Mouse (Mus musculus): Measurements from ENCODE around the gene Heg1.
A peak's percentile ranks its signal among the peaks of the same experiment; 100 is the strongest.

Gene Heg1

DNA sequence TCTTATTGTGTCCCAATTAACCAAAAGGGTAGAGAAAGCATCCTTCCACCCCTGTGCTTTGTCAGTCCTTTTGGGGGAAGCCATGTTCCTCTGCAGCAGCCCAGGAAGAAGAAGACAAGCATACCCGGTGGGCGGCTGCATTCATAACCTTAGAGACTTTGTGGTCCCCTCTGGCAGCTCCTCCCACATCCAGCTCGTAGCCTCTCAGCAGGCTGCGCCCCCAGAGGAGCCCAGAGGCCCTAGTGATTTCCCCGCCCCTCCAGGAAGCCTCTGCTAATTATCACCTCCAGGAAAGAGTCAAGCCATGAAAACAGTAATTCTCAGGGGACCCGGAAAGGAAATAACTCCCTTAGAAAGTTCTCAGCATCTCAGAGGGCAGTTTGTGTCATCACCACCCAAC lies 21.1 kb downstream of the Heg1 start:
- DNase-seq (ENCODE audit: low spot score in 2 of 2), result no peak

DNA sequence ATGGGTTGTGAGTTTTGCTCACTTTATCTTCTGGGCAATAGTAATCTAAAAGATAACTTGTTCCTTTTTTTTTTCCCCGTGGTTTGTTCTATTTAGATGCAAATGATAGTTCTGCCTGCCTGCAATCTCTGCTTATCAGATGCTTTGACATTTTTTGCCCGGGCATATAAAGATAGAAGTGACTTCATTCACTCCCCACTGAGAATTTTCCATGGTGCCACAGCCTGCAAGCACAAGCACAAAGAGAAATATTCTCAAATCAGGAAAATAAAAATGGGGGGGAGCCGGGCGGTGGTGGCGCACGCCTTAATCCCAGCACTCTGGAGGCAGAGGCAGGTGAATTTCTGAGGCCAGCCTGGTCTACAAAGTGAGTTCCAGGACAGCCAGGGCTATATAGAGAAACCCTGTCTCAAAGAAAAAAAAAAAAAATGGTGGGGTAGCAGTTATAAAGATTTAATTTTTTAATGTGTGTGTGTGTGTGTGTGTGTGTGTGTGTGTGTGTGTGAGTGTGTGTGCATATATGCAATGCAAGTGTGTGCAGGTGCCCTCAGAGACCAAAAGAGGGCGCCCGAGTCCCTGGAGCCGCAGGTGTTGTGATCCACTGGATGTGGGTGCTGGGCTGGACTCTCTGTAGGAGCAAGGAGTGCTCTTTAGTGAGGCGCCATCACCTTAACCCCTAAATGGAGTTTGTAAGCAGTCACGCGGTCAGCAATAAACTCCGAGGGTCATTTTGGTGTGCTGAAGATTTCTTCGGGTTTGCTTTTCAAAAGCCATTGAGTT lies 22.1 kb downstream of the Heg1 start:
- DNase-seq (ENCODE audit: low spot score in 2 of 2), result no peak

DNA sequence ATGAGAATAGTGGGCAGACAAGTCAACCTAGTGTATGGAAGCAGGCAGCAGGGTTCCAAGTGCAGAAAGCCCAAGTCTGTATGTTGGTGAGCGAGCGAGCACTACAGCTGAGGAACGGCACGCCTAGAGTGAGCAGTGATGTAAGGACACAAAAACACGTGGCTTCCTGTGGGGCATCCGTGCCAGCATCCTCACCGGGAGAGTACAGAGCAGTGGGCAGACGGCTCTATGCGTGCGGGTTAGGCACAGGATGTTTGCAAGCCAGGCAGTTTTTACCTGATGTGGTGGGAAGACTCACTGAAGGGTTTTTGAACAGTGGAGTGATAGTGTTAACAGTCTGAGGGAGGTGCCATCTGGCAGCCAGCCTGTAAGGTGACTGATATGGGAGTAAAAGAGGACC lies 23.9 kb downstream of the Heg1 start:
- DNase-seq (ENCODE audit: low spot score in 2 of 2), result no peak

DNA sequence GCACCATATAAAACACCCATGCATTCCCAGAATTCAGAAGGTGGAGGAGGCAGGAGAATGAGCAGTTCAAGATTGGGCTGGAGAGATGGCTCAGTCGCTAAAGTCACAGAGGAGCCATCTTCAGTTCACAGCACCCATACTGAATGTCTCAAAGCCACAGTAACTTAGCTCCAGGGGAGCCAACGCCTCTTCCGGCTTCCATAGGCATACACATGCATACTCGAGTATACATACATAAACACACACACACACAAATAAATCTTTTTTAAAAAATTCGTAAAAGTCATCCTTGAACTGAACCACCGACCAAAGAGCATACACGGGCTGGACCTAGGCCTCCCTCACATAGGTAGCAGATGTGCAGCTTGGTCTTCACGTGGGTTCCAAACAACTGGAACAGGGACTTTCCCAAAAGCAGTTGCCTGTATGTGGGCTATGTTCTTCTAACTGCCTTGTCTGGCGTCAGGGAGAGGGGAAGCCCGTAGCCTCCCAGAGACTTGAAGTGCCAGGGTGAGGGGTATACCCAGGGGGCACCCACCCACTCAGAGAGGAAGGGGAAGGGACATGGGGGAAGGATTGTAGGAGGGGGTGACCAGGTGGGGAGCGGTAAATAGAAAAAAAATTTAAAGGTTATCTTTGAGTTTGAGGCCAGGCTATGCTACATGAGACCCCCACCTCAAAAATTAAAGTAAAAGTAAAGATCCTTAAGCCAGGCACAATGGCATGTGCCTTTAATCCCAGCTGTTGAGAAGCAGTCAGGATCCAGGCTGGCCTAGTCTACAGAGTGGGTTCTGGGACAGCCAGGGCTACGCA lies 24.6 kb downstream of the Heg1 start:
- DNase-seq (ENCODE audit: low spot score in 2 of 2), result no peak

DNA sequence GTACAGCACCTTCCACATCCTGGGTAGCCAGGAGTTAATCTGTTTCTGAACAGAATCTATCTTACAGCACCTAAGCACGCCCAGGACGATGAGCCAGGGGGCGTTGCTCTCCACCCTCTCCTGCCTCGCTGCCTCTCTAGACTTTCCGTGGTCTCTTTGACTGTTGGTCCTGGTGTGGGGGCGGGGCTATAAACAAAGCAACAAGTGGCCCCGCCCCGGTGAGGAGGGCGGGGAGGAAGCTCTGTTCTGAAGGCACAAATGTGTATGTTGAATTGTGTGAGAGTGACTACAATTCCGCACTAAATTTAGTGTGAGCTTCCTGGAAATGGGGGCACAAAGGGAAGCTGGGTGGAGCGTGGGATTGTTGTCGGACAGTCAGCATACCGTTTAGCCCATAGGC lies 30.1 kb downstream of the Heg1 start:
- DNase-seq (ENCODE audit: low spot score in 2 of 2), result peak; percentile 62 to 71

DNA sequence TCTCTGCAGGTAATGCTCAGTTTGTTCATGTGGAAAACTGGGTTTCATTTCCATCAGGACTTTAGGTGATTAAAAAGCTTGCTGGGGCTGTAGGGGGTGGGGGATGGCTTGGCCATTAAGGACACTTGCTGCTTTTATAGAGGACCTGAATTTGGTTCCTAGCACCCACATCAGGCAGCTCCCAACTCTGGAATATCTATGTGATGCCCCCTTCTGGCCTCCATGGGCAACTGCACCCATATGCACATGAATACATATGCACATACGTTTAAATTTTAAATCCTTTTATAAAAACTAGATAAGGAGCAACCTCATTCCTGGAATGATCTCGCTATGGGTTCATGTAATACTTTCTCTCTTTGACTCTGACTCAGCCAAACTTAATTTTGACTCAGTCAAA lies 39.1 kb downstream of the Heg1 start:
- DNase-seq (ENCODE audit: low spot score in 2 of 2), result no peak

DNA sequence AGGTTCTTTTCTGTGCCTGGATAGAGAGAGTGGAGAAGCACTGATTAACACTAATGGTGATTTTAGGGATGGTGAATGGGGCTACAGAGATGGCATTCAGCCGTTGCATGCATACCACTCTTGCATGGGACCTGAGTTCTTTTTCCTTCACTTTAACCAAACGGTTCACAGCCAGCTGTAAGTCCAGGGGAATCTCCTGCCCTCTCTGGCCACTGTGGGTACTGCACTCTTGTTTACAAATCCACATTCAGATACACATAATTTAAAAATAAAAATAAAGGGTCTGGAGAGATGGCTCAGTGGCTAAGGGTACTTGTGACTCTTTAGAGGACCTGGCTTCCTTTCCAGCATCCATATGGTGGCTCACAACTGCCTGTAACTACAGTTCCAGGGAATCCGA lies 39.8 kb downstream of the Heg1 start:
- no peak for DNase-seq (ENCODE audit: low spot score in 2 of 2)

DNA sequence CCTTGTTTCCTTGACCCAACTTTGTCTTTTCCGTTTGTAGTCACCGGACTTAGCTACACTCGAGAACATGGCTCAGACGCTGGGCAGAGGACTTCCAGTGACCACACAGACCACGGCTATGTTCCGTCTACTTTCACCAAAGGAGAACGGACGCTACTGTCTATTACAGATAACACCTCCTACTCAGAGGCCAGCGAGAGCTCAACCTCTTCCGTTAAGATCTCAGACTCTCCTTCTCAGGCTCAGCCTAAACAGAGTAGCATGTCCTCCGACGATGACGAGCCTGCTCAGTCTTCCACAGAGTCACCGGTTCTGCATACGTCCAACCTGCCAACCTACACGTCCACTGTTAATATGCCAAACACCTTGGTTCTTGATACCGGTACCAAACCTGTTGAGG lies 42.1 kb downstream of the Heg1 start:
- no peak for DNase-seq (ENCODE audit: low spot score in 2 of 2)

DNA sequence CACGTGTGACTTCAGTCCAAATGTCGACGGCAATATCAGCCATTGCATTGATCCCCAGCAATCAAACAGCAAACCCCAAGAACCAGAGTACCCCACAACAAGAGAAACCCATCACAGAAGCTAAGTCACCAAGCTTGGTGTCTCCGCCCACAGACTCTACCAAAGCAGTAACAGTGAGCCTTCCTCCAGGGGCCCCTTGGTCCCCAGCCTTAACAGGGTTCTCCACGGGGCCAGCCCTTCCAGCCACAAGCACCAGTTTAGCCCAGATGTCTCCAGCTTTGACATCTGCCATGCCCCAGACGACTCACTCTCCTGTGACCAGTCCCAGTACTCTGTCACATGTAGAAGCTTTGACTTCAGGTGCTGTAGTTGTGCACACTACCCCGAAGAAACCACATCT lies 42.7 kb downstream of the Heg1 start:
- no peak for DNase-seq (ENCODE audit: low spot score in 2 of 2)

DNA sequence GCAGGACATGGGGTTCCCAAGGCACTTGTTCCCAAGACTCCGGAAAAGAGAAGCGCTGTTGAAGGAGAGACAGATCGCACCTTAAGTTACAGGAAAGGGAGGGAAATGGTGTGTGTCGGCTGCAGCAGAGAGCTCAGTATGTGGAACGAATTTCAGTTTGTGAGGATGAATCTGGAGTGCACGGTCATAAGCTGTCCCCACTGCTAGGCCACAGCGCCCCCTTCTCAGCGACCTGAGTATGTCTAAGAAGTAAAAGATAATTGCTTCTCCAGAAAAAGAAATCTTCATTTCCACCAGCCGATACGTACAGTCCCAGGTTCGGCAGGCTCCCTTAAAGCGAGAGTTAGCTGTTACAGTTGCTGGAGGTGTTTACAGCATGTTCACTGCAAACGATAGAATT lies 44.3 kb downstream of the Heg1 start:
- DNase-seq (ENCODE audit: low spot score in 2 of 2), result no peak

DNA sequence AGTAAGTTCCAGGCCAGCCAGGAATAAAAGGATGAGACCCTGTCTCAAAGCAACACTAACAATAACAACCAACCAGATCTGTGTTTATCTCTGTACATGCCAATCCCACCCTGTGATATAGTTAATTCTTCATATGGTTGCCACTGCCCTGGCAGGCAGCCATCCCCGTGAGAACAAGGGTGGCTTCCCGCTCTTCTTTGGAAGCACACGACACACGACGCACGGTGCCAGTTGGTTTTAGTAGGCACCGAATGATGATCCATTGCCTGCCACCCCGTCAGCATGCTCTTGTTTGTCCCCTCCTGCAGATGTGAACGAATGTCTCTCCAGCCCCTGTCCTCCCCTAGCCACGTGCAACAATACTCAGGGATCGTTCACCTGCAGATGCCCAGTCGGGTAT lies 47.1 kb downstream of the Heg1 start:
- no peak for DNase-seq (ENCODE audit: low spot score in 2 of 2)

DNA sequence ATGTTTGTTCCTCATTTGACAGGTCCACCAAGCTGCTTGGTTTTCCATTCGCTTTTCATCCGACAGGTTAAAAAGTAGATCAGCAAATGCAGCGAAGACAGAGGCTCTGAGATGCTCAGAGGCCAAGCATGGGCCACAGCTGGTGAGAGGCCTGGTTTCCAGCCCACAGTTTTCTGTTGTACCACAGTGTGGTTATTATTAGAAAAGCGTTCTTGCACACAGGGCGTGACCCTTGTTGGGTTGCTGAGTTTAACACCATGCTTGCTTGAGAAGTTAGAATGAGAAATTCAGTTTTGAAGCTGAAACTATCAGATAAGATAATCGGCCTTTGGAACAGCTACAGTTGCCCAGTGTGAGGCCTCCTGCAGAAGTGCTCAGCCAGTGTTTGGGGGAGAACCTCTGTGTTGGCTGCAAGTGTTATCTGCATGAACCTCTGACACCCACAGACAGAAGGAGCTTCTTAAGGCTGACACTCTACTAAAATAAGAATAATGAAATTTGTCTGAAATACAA lies 48.1 kb downstream of the Heg1 start:
- DNase-seq (ENCODE audit: low spot score in 2 of 2), result no peak

DNA sequence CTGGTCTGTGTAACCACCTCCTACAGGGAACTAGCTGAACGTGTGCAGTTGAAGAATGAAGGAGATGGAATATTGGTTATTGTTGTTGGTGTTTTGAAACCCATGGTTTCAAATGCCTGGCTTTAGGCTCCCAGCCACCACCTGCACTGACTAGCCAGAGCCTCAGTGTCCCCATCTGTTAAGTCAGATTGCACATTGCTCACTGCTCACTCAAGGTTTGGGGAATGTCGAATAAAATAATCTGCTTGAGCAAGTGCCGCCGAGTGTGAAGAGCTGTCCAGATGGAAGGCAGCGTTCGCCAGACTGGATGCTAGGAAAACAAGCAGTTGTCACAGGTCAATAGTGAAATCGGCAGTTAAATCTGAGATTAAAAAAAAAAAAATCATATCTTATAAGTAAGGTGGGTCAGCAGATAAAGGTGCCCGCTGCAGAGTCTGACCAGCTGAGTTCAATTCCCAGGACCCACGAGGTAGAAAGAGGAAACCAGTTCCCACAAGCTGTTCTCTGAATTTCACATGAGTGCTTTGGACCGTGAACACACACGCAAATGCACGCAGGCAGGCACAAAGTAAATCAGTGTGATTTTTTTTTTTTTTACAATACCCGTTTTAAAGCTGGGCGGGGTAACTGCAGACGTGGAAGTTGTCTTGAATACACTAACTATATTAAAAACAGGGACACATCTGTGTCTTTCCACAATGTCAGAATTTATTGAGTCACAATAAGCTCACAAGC lies 48.8 kb downstream of the Heg1 start:
- DNase-seq (ENCODE audit: low spot score in 2 of 2), result no peak

DNA sequence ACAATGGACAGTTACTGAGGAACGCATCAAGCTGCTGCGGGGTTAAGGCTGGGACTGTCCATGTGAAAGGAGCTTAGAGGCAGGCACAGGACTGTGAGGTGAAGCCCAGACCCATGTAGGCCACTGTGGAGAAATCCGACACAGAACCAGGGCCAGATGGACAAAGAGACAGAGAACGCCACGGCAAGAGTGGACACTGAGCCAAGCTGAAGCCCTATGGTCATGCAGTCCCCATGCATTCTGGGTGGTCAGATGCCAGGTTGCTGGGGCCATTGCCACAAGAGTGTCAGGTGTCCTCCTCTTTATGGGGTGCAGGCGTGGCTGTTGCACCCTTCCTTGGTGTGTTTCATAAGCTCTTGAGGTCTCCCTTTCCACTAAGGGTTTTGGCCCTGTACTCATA lies 49.7 kb downstream of the Heg1 start:
- no peak for DNase-seq (ENCODE audit: low spot score in 2 of 2)

DNA sequence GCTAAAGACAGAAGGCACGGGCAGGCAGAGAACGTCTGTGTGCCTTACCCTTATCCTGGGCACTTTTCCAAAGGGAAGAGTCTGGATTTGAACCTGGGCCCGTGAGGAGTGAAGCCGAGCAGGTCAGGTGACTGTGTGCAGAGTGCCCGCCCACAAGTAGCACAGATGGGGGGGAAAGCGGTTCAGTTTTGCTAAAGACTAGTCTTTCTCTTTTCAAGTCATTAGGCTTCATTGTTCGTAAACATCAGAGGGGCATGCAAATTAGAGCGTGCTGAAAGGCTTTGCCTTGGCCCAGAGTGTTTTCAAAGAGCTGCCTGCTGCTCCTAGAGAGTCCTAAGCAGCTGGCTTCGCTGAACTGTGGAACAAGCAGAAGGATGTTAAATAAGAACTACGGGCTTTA lies 50.4 kb downstream of the Heg1 start:
- peak in 1 of 2 experiments; percentile 41 for DNase-seq (ENCODE audit: low spot score in 2 of 2)

DNA sequence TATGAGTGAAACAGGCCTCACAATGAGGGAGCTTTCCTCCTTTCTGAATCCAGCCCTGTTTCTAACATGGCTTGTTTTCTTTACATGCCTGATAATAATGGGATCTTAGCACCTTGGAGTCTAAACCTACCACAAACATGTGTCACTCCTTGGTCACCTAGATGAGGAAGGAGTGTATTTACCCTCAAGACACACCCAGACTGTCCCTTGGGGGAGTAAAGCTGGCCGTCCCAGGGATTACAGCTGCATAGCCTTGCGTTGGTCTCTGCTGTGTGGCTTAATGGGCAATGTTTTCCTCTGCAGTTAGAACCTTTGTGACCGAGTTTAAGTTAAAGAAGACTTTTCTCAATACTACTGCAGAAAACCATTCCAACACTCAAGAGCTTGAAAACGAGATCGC lies 51.1 kb downstream of the Heg1 start:
- DNase-seq (ENCODE audit: low spot score in 2 of 2), result no peak

DNA sequence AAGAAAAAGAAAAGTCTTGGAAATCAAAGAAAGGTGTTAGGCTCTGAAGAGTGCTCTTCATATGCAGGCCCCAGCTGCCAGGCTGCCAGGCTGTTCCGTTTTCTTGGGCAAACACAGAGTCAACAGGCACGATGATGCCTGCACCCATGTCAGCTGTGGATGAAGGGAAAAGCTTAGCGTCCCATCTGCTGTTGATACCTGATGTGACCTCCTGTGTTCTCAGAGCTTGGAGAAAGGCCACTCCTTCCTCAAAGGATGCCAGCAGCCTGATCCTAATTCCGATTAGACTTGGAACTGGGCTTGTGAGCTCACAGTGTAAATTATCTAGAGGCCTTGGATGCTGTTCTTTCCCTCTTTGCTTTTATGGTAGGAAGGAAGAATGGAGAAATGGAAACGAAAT lies 51.6 kb downstream of the Heg1 start:
- DNase-seq (ENCODE audit: low spot score in 2 of 2), result no peak

DNA sequence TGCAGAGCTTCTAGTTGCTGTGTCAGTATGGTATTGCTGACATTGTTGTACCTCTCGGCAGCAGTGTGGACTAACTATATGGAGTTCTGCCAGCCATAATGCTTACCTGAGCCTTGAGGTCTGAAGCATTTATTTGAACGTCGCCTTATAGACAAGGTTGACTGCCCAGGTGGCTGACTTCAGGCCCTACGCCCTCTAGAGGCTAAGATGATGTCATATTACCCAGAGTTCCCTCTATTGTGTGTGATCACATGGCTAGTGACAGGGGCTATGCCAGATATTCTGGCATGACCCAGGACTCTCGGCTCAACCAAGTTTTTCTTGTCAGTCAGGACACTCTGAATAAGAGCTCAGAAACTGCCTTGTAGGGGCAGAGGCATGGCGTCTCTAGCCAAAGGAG lies 52.6 kb downstream of the Heg1 start:
- DNase-seq (ENCODE audit: low spot score in 2 of 2), result no peak

DNA sequence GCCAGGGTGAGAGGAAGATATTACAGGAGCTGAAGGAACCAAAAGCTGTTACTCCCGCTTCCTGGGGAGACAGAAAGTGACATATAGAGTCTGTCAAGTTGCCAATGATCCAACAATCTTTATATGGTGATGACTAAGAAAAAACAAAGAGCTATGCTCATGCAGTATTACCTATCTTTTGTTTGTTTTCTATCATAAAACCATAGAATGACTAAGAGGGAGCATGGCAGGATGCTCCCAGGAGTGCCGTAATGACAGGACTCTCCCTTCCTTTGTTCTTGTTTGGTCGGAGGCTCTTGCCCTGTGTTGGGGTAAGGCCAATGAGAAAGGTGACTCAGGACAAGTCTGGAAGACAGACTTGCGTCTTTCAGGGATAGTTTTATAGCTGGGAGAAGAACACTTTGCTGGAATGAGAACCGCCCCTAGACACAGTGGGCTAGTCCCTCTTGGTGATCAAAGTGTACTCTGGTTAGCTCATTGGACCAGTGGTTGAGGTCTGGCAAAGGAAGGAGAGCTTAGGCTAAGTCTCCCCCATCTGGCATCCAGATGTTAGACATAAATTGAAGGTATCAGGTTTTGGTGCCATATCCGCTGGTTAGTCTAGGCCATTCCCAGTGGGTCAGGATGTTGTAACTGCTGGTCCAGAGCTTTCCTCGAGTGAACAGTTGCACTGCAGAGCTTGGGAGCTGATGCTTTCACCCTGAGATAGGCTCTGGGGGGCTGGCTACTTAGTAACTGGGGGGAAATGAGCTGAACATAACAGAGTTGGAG lies 55.0 kb downstream of the Heg1 start:
- DNase-seq (ENCODE audit: low spot score in 2 of 2), result no peak

DNA sequence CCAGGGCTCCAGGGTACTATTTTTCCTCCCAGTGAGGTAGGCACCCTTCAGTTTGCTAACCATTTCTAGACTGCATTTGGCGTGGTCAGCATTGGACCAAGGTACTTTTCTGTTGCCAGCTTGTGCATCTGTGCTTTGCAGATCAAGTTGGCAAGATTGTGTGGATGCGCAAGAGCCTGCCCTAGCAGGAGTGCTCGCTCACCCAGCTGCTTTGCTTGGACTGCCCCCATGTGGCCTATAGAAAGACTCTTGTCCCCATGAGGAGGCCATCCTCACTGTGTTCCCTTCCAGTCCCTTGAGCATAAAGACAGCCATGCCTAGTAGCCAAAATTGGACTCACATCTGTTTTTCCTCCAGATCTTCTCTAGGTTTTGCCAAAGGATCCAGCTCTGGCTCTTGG lies 55.6 kb downstream of the Heg1 start:
- DNase-seq (ENCODE audit: low spot score in 2 of 2), result peak in 1 of 2 experiments; percentile 50

DNA sequence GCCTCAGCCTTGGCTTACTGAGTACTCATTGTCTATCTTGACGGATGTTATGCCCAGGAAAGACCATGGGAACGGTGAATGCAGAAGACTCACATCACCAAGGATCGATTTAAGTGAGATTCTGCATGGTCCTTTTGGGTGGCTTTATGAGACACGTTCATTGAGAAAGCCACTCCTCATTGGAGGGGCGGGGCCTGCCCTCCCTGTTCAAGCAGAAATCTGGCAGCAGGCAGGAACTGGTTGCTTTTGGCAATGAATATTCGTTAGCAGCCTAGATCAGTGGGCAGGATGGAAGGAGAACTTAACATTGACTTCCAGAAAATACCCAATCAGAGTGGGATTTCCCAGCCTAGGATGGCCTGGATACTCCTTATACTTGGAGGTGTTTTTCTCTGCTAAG lies 56.2 kb downstream of the Heg1 start:
- DNase-seq (ENCODE audit: low spot score in 2 of 2), result no peak

DNA sequence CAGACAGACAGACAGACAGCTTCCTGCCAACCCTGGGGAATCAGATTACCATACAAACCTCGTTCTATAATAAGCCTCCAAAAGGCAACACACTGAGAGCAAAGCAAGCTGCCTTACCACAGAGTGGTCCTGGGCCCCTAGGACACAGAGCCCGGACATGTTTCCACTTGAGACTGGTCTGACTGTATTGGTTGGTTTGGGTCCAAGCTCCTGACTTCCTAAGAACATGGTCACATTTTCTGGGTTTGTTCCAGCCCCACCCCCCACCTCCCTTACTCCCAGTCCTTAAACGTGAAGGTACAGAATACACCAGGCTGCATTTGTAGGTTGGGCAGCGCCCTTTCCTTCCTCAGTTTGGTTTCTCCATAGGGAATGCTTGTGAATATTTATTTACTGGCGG lies 57.6 kb downstream of the Heg1 start:
- DNase-seq (ENCODE audit: low spot score in 2 of 2), result no peak
